Mouse (Mus musculus) forebrain, postnatal 0 days (tissue): ENCODE measurements around the gene Abcc10. TPM values are rescaled to one million over a fixed set of nuclear protein-coding genes. Genes with fewer than 3 reads are reported as not detected.
A peak's percentile ranks its signal among the peaks of the same experiment; 100 is the strongest.

Experiments
- ATAC-seq: fragments of 200-750 bp; cut with Nextera tagmentation; 2 replicates; pipeline ENCODE4 v1.8.0; 2017; ENCODE audit warnings: mild to moderate bottlenecking, moderate library complexity
- DNase-seq: peaks from one replicate; pipeline ENCODE4 v3.0.0-alpha.2; 2015
- H3K27ac ChIP-seq: fragments of 300-500 bp; sonication (generic); 2 replicates; pipeline ENCODE4 v1.5.1; 2014; ENCODE audit warnings: low read depth, mild to moderate bottlenecking, antibody characterized with exemption, low read length, moderate library complexity, mixed read lengths
- H3K27me3 ChIP-seq: fragments of 300-500 bp; sonication (generic); 2 replicates; pipeline ENCODE4 v1.6.1; 2014; ENCODE audit warnings: mild to moderate bottlenecking, low read length, mixed read lengths; ENCODE audit not compliant: insufficient read depth
- H3K36me3 ChIP-seq: fragments of 300-500 bp; sonication (generic); 2 replicates; pipeline ENCODE4 v1.6.1; 2014; ENCODE audit warnings: mild to moderate bottlenecking, moderate library complexity; ENCODE audit not compliant: insufficient read depth
- H3K4me1 ChIP-seq: fragments of 300-500 bp; sonication (generic); 2 replicates; pipeline ENCODE4 v1.6.1; 2014; ENCODE audit warnings: antibody characterized with exemption; ENCODE audit not compliant: insufficient read depth
- H3K4me2 ChIP-seq: fragments of 300-500 bp; sonication (generic); 2 replicates; pipeline ENCODE4 v1.6.1; 2014; ENCODE audit warnings: low read depth, mild to moderate bottlenecking, moderate library complexity
- H3K4me3 ChIP-seq: fragments of 300-500 bp; sonication (generic); 2 replicates; pipeline ENCODE4 v1.5.1; 2014; ENCODE audit warnings: low read depth, low read length, mixed read lengths
- H3K9ac ChIP-seq: fragments of 300-500 bp; sonication (generic); 2 replicates; pipeline ENCODE4 v1.6.1; 2014; ENCODE audit warnings: mild to moderate bottlenecking
- H3K9me3 ChIP-seq: fragments of 300-500 bp; sonication (generic); 2 replicates; pipeline ENCODE4 v1.6.1; 2016; ENCODE audit warnings: low read length
- CTCF ChIP-seq: sonication (generic); IDR thresholded peaks from 2 replicates; pipeline ENCODE4 v1.5.1; 2016; ENCODE audit warnings: antibody characterized with exemption, control low read depth, low read depth
- WGBS: fragments of 180-500 bp; shearing (Covaris S2); extraction: QIAGEN DNeasy Blood & Tissue Kit; methylation state at CpG from one replicate; pipeline ENCODE4 v1.1.7; 2014; 5-methylcytosine and 5-hydroxymethylcytosine counted together
- polyA plus RNA-seq: library from polyadenylated mRNA; unstranded; fragments of >200 nt; fragmentation: Nextera tagmentation; extraction: Ambion mirVana; gene quantifications from 2 replicates; pipeline ENCODE4 v1.2.1, GENCODE M21; 2015
- total RNA-seq: library from RNA; depleted of rRNA; stranded (reverse); fragments of >200 nt; gene quantifications from 2 replicates; pipeline ENCODE4 v1.2.3, GENCODE M21; 2014; rRNA removed

The Abcc10 gene
- total and polyA plus RNA-seq, 2 experiments from 2014 or later, result 5.0 to 8.3 TPM

DNA sequence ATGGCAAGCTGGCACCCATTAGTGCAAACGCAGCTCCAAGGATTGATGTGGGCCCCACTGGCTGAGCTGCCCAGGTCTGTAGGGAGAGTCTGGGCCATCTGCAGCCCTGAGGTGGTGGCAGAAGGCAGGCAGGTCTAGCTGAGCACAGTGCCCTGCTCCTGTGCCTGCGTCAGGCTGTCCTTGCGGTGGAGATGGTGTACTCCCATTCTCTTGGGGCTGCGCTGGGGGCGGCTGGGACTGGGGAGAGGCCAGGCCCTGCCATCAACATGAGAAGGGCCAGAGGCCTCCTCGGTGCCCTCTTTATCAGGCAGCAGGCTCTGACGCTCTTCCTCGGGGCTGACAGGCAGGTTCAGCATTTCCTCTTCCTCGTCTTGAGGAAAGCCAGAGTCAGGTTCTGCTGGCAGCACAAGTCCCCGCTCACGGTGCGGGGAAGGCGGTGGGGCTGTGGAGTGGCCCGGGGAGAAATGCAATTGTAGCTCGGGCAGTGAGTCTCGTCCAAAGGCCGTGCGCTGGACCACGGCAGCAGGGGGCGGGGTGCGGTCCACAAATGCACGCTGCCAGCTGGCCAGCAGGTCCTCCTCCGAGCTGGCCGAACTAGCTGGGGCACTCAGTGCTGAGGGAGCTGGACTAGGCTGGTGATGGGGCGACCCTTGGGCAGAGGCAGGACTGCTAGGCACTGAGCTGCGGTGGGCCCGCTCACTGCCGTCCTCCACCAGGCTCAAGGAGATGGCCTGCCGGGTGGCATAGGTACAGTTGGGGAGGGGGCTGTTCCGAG, 69.7 kb downstream of the Abcc10 start:
- 85% methylated on average over 30 of the region's 30 CpGs for WGBS
- DNase-seq, result no peak
- Histone ChIP-seq H3K4me1 (peaks cover 10% of the 10 kb centered on the region), H3K27me3 (no peaks in the 10 kb centered on the region), H3K27ac (no peak overlapping the region), H3K9me3 (no peaks in the 10 kb centered on the region), H3K4me2 (no peak overlapping the region), H3K36me3 (peaks cover 50% of the 10 kb centered on the region), H3K9ac (no peak overlapping the region), H3K4me3 (no peak overlapping the region)
- no peak for TF ChIP-seq CTCF
- ATAC-seq, result no peak

DNA sequence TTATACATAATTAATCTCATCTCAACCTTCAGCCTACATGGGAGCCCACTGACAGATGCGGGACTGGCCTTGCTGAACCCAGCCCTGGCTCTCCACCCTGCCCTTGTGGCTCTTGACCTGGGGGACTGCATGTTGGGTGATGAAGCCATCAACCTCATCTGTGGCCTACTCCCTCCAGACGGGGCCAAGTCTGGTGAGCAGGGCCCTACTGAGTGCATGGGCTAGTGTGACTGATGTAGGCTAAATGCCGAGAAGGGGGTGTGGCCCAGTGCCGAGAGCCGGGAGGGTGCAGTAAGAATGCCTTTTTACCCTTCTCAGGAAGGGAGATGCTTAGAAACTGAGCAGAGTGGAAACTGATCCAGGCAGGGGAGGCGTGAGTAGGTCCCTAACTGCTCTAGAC, 73.0 kb downstream of the Abcc10 start:
- DNase-seq, result no peak
- Histone ChIP-seq H3K9ac (peak overlapping the region; percentile 89), H3K36me3 (peaks cover 42% of the 10 kb centered on the region), H3K9me3 (no peaks in the 10 kb centered on the region), H3K4me2 (peak overlapping the region; percentile 89), H3K4me1 (peaks cover 14% of the 10 kb centered on the region), H3K4me3 (peak overlapping the region; percentile 74), H3K27me3 (no peaks in the 10 kb centered on the region), H3K27ac (no peak overlapping the region)
- 26% methylated on average over 6 of the region's 6 CpGs for WGBS
- no peak for TF ChIP-seq CTCF
- no peak for ATAC-seq

DNA sequence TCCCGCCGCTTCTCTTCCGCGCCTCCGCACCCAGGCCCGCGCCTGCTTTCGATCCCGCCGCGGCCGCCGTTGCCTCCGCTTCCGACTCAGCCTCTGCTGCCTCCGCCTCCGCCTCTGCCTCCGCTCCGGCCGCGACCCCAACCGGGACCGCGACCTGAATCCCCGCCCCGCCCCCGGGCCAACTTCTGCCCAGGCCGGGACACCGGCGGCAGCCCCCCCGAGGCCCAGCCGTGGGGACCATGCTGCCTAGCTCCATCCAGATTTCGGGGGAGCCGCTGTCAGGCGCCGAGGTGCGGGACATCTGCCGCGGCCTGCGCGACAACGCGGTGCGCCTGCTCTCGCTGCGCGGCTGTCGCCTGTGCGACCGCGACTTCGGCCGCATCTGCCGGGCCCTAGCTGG, 74.0 kb downstream of the Abcc10 start:
- H3K36me3 ChIP-seq, result peaks cover 35% of the 10 kb centered on the region
- H3K4me2 ChIP-seq, result peak overlapping the region; percentile 89
- TF ChIP-seq CTCF, result no peak
- peak; percentile 44 for ATAC-seq
- peak; percentile 53 for DNase-seq
- H3K27me3 ChIP-seq, result no peaks in the 10 kb centered on the region
- peak overlapping the region; percentile 74 for H3K4me3 ChIP-seq
- H3K9ac ChIP-seq, result peak overlapping the region; percentile 89
- peaks cover 16% of the 10 kb centered on the region for H3K4me1 ChIP-seq
- H3K9me3 ChIP-seq, result no peaks in the 10 kb centered on the region
- H3K27ac ChIP-seq, result peak overlapping the region; percentile 86
- 3% methylated on average over 43 of the region's 54 CpGs for WGBS

DNA sequence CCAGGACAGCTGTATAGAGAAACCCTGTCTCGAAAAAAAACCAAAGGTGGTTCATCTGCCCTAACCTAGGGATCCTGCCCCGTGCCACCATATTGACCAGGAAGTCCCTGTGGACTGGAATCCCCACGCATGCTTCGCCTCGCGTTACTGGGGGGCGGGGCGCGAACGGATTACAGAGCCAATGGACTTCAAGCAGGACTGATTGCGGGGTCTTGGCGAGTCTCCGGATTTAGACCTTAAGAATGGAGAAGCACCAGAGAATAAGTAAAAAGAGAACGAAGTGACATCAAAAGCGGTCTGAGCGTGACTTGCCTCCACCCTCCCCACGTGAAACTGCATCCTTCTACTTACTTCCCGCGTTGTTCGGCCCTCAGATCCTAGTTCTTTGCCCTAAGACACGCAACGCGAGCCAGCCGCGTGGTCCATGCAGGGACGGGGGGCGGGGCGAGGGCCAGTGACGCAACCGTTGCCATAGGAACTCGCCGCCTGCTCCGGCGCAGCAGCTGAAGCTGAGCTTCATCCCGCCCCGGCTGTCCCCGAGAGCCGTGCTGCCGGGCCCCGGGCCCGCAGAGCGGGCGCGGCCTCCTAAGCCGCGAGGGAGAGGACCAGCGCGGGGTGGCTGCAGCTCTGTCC, 74.6 kb downstream of the Abcc10 start, which contains the start of gene Lrrc73:
Lrrc73 (plus strand) TSS at position 80 of the 633 bp plus-strand sequence.
- Histone ChIP-seq H3K27me3 (no peaks in the 10 kb centered on the region), H3K9ac (peak within 1 kb of the TSS; percentile 89), H3K9me3 (no peaks in the 10 kb centered on the region), H3K4me2 (peak within 1 kb of the TSS; percentile 89), H3K4me3 (peak within 1 kb of the TSS; percentile 74), H3K4me1 (peaks cover 21% of the 10 kb centered on the region), H3K36me3 (peaks cover 33% of the 10 kb centered on the region), H3K27ac (peak within 1 kb of the TSS; percentile 86)
- ATAC-seq (peak; percentile 93), DNase-seq (peak; percentile 94)
- no peak for TF ChIP-seq CTCF
- 1% methylated on average over 43 of the region's 48 CpGs for WGBS

Other genes with a start within 250 kb of the Abcc10 start
- gene Mrps18a, start 217.4 kb downstream of the Abcc10 start, total RNA-seq, result 72.9 and 79.4 TPM in 2 replicates
- gene Mrps18a, start 217.4 kb downstream of the Abcc10 start, polyA plus RNA-seq, result 171 and 176 TPM in 2 replicates
- 63.7 and 94.6 TPM in 2 replicates for gene Rsph9, start 184.1 kb downstream of the Abcc10 start, total RNA-seq
- gene Rsph9, start 184.1 kb downstream of the Abcc10 start, polyA plus RNA-seq, result 87.0 and 101 TPM in 2 replicates
- gene Mad2l1bp, start 174.8 kb downstream of the Abcc10 start, total RNA-seq, result 11.6 and 14.1 TPM in 2 replicates
- gene Mad2l1bp, start 174.8 kb downstream of the Abcc10 start, polyA plus RNA-seq, result 21.7 and 24.6 TPM in 2 replicates
- 79.0 and 91.8 TPM in 2 replicates for gene Gtpbp2, start 167.3 kb downstream of the Abcc10 start, total RNA-seq
- gene Gtpbp2, start 167.3 kb downstream of the Abcc10 start, polyA plus RNA-seq, result 14.8 and 19.8 TPM in 2 replicates
- 9.6 and 11.7 TPM in 2 replicates for gene Polh, start 125.7 kb downstream of the Abcc10 start, total RNA-seq
- gene Polh, start 125.7 kb downstream of the Abcc10 start, polyA plus RNA-seq, result 3.1 and 4.7 TPM in 2 replicates
- 52.6 and 61.5 TPM in 2 replicates for gene Xpo5, start 125.6 kb downstream of the Abcc10 start, total RNA-seq
- 18.1 and 23.2 TPM in 2 replicates for gene Xpo5, start 125.6 kb downstream of the Abcc10 start, polyA plus RNA-seq
- gene Polr1c, start 80.3 kb downstream of the Abcc10 start, total RNA-seq, result 51.1 and 82.9 TPM in 2 replicates
- gene Polr1c, start 80.3 kb downstream of the Abcc10 start, polyA plus RNA-seq, result 57.6 and 59.6 TPM in 2 replicates
- gene Yipf3, start 80.3 kb downstream of the Abcc10 start, total RNA-seq, result 15.8 and 16.1 TPM in 2 replicates
- gene Yipf3, start 80.3 kb downstream of the Abcc10 start, polyA plus RNA-seq, result 64.8 and 74.2 TPM in 2 replicates
- 51.5 and 56.6 TPM in 2 replicates for gene Lrrc73, start 74.8 kb downstream of the Abcc10 start, total RNA-seq
- 36.1 and 37.2 TPM in 2 replicates for gene Lrrc73, start 74.8 kb downstream of the Abcc10 start, polyA plus RNA-seq
- gene Tjap1, start 45.3 kb downstream of the Abcc10 start, total RNA-seq, result 25.6 and 36.9 TPM in 2 replicates
- gene Tjap1, start 45.3 kb downstream of the Abcc10 start, polyA plus RNA-seq, result 15.8 and 17.6 TPM in 2 replicates
- gene Dlk2, start 30.9 kb downstream of the Abcc10 start, total RNA-seq, result 49.9 and 61.3 TPM in 2 replicates
- gene Dlk2, start 30.9 kb downstream of the Abcc10 start, polyA plus RNA-seq, result 16.3 and 16.8 TPM in 2 replicates
- 26.1 and 28.3 TPM in 2 replicates for gene Zfp318, start 55.4 kb upstream of the Abcc10 start, total RNA-seq
- 11.2 and 17.6 TPM in 2 replicates for gene Zfp318, start 55.4 kb upstream of the Abcc10 start, polyA plus RNA-seq
- gene Crip3, start 100.6 kb upstream of the Abcc10 start, total RNA-seq, result 0.52 and 1.1 TPM in 2 replicates
- 2.8 and 4.3 TPM in 2 replicates for gene Crip3, start 100.6 kb upstream of the Abcc10 start, polyA plus RNA-seq
- gene Slc22a7, start 110.1 kb upstream of the Abcc10 start, total RNA-seq, result 0.24 TPM in 1 of 2 replicates, not detected in the other
- gene Slc22a7, start 110.1 kb upstream of the Abcc10 start, polyA plus RNA-seq, result 0.11 and 0.13 TPM in 2 replicates
- 32.3 and 36.5 TPM in 2 replicates for gene Ttbk1, start 159.3 kb upstream of the Abcc10 start, total RNA-seq
- gene Ttbk1, start 159.3 kb upstream of the Abcc10 start, polyA plus RNA-seq, result 4.2 and 5.6 TPM in 2 replicates
- gene Dnph1, start 168.4 kb upstream of the Abcc10 start, total RNA-seq, result 5.9 and 6.1 TPM in 2 replicates
- gene Dnph1, start 168.4 kb upstream of the Abcc10 start, polyA plus RNA-seq, result 14.9 and 16.1 TPM in 2 replicates
- gene Cul9, start 218.0 kb upstream of the Abcc10 start, total RNA-seq, result 31.9 and 44.4 TPM in 2 replicates
- gene Cul9, start 218.0 kb upstream of the Abcc10 start, polyA plus RNA-seq, result 9.7 and 13.7 TPM in 2 replicates
- 47.2 and 57.0 TPM in 2 replicates for gene Srf, start 227.8 kb upstream of the Abcc10 start, total RNA-seq
- gene Srf, start 227.8 kb upstream of the Abcc10 start, polyA plus RNA-seq, result 2.3 and 2.4 TPM in 2 replicates